Mouse (Mus musculus): Measurements from ENCODE around the gene Plxnb1.

The Plxnb1 gene

DNA sequence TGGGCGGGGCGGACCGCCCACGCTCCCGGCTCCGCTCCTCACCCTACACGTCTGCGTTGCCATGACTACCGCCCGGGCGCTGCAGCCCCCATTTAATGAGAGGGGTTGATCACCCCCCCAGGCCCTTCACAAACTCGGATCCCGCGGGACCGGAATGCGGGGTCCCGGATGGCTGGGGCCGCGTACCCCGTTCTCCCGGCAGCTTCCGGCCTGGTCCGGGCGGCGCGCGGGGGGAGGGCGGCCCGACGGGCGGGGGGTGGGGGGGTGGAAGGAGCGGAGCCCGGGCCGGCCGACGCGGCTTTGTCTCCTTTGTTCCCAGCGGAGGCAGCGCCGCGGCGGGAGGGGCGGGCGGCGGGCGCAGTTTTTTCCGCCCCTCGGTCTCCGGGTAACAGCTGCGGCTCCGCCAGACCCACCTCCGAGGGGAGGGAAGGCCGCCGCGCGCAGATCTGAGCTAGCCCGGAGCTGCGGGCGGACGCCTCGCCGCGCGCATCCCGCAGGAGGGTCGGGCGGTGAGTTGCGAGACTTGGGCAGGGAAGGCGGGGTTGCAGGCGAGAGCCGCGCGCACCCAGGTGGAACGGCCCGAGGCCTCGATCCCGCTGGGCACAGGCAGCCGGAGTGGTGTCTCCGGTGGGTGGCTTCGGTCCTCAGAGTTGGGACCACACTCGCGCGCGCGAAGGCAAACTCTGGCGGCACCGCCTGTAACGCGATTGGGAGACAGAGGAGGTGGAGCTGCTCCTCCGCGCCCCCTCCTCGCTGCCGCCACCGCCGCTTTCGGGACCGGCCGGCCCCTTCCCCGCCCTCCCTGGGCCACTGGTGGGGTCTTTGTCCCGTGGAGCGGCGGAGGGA lies at the start of gene Plxnb1:
Gene Plxnb1, plus strand, starts transcription at position 253 of the 846 bp plus-strand sequence.
- DNase-seq (ENCODE audit: low spot score), result no peak

GRCm38 (mm10) chr9:109046306-109046705 lies 48.9 kb upstream of the Plxnb1 start:
- DNase-seq (ENCODE audit: low spot score), result peak; percentile 62

DNA sequence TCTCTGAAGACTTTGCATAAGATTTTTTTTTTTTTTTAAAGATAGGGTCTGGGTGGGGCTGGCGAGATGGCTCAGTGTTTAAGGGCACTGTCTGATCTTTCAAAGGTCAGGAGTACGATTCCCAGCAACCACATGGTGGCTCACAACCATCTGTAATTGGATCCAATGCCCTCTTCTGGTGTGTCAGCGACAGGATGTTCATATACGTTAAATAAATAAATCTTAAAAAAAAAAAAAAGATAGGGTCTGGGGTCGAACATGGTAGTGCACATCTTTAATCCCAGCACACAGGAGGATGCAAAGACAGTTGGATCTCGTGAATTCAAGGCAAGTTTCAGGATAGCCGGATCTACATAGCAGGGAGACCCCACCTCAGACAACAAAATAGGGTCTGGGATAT lies 45.9 kb upstream of the Plxnb1 start:
- DNase-seq (ENCODE audit: low spot score), result no peak

DNA sequence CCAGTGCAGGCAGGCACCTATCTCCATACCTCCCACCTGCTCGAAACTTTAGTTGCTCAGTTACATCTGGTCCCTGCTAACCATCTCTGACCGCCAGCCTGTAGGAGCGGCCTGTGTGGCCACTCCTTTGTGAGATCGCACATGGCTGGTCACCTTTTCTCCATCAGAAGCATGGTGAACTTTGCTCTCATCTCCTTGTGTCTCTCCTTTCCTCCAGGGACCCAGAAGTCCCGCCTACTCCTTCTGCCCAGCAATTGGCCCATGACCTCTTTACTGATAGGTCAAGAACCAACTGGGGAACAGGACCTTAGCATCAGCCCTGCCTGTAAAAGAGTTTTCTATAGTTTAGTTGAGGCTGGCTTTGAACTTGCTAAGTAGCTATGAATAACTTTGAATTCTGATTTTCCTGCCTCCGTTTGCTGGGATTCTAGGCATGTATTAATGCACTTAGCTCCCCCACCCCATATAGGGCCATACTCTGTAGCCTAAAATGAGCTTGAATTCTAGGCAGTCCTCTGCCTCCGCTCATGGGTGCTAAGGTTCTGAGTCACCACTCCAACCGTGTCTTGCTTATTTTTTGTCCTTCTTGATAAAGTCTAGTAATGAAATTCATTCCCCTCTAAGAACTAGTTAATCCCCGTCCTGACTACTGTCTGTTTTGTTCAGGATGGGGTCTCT lies 45.1 kb upstream of the Plxnb1 start:
- DNase-seq (ENCODE audit: low spot score), result no peak

GRCm38 (mm10) chr9:109050674-109050997 lies 44.6 kb upstream of the Plxnb1 start:
- DNase-seq (ENCODE audit: low spot score), result no peak

- no peak for DNase-seq (ENCODE audit: low spot score)
Observed at GRCm38 (mm10) chr9:109051011-109051501, 44.1 kb upstream of the Plxnb1 start.

- peak; percentile 59 for DNase-seq (ENCODE audit: low spot score)
Observed at GRCm38 (mm10) chr9:109051651-109052489, 43.3 kb upstream of the Plxnb1 start.

- DNase-seq (ENCODE audit: low spot score), result no peak
Observed at GRCm38 (mm10) chr9:109052490-109053260, 42.5 kb upstream of the Plxnb1 start.

- DNase-seq (ENCODE audit: low spot score), result no peak
Observed at GRCm38 (mm10) chr9:109053366-109053765, 41.8 kb upstream of the Plxnb1 start.

DNA sequence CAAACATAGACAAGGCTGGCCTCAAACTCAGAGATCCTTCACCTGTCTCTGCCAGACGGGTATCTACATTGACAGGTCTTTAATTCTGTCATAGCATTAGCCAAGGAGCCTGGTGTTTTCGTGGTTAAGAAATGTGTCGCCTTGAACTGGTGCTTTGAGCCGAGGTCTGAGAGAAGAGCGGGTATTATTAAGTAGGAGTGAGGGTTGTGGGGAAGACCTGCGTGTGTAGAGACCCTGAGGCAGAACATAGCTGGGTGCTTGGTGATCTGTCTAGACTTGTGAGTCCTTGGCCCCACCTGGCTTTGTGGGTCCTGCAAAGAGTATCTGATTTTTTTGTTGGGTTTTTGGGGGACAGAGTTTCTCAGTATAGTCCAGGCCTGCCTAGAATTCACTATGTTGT lies 41.3 kb upstream of the Plxnb1 start:
- no peak for DNase-seq (ENCODE audit: low spot score)

GRCm38 (mm10) chr9:109054712-109055111 lies 40.5 kb upstream of the Plxnb1 start:
- DNase-seq (ENCODE audit: low spot score), result peak; percentile 47

GRCm38 (mm10) chr9:109055271-109056030 lies 39.7 kb upstream of the Plxnb1 start:
- DNase-seq (ENCODE audit: low spot score), result no peak

DNA sequence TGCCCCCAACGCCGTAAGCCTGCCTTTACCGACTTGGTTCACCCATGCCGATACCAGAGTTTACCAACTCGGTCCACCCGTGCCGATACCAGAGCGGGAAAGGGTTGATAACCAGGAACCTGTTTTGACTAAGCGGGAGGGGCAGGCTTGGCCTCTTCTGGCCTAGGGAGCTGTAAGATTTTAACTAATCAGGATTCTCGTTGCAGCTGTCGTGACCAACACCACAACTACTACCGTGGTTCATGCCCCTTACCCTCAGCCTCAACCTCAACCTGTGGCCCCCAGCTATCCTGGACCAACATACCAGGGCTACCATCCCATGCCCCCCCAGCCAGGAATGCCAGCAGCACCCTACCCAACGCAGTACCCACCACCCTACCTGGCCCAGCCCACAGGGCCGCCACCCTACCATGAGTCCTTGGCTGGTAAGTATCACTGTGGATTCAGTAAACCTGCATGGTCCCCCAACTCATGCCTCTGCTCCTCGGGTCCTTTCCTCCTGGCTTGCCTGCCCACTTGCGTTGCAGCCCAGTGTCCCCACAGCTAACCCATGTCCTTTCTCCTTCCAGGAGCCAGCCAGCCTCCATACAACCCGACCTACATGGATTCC lies 39.0 kb upstream of the Plxnb1 start:
- DNase-seq (ENCODE audit: low spot score), result no peak

DNA sequence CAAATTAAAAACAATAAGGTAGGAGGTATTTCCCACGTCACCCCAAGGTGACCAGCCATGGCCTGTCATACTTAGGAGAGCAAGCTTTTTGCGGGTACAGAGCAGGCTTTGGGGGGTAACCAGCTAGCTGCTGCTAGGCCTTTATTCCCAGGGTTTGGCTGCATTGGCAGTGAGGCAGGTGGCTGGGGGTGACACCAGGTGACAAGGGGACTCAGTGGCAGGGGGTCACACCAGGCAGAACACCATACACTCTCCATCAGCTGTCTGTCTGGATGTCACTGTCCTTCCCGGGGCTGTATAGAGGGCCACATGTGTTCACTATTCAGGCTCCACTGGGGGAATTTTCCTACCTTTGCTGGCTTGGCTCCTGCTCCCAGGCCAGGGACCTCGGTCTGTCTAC lies 38.3 kb upstream of the Plxnb1 start:
- DNase-seq (ENCODE audit: low spot score), result no peak

DNA sequence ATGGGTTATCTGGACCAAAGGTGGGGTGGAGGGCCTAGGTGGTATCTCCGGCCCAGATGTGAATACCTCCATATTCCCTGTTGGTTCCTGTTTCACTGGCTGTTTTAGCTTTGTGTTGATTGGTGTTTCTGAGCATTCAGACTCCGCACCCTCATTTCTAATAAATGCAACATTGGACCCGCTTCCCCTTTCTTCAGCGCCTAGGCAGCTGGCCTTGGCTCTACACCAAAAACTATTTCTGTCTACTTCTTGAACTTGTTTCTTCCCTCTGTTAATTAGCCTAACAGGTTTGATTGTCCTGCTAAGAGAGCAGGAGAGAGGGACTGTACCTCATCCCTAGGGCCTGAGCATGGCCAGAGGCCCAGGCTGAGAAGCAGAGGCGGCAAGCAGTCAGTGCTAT lies 37.6 kb upstream of the Plxnb1 start:
- DNase-seq (ENCODE audit: low spot score), result no peak

GRCm38 (mm10) chr9:109058006-109058765 lies 37.0 kb upstream of the Plxnb1 start:
- DNase-seq (ENCODE audit: low spot score), result no peak

DNA sequence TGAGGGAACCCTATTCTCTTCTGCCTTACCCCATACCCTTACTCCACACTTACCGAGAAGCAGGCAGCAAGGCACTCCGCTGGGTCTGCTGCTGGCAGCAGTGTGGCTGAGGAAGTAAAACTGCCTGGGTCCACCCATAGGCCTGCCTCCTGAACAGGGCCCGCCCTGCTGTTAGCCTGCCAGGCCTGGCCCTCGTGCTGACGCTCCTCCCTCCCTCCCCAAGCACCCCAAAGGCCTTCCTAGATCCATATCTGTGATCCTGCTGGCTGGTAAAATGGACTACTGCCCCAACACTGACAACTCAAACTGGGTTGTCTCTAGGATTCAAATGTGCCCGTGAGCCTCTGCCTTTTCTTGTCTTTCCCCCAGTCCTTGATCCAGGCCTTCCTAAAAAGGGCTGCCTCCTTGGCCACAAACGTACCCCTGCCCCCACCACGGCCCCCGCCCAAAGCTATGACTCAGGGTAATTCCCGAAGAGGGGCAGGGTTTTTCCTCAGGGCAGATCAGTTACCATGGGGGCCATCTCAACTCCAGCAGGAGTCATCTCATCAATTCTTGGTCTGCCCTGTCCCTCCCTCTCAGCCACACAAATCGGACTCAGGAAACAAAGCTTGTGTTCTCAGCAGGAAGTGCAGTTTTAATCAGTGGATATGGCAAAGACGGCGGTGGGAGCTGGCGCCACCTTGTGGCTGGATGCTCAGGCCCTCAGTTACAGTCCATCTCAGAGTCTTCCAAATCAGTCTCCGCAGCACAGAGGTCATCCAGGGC lies 35.9 kb upstream of the Plxnb1 start, which contains the start of gene Trex1:
Gene Trex1, minus strand, starts transcription at position 599 of the 768 bp plus-strand sequence.
- DNase-seq (ENCODE audit: low spot score), result peak; percentile 77

DNA sequence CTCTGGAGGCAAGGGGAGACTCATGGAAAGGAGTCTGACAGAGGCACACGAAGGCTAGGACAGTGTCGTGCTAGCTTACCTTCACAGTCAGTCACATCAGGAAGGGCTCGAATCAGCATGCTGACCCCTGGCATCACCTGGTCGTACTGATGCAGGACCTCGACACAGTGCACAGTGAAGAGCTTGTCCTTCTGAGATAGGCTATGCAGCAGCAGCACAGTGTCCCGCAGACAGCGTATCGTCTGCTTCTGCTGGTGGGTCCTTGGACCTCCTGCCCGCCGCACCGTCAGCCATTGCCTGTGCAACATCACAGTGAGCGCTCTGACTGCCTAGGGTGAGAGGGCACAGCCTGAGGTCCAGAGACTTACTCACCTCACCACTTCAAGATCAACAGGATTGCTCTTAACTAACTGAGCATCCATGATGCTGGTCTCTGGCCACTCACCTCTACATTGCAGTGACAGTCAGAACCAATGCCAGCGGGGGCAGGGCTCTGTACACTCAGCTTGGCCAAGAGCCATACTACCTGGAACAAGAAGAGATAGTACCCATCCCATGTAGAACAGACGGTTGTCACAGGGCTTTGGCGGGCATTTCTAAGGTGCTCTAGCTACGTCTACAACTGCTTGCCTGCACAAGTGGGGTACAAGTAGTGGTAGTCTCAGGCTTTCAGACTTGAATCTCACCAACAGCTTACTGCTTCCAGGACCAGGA lies 34.8 kb upstream of the Plxnb1 start:
- DNase-seq (ENCODE audit: low spot score), result no peak

Measured in spleen, adult 12 weeks (tissue).